Mouse (Mus musculus) embryonic fibroblast, embryonic 13.5 days (primary cell): ENCODE measurements at regions not wholly inside any gene's neighbourhood (a gene's known extent, or its start where the extent isn't known, plus 50 kb on each side); places are given as distances from the start of the nearest gene placed in this dataset.

ENCODE experiments used
- CTCF ChIP-seq: IDR thresholded peaks from 2 replicates; pipeline ENCODE4 v1.5.1; 2011; ENCODE audit warnings: mild to moderate bottlenecking, control low read depth, low read length, moderate library complexity, borderline replicate concordance; ENCODE audit not compliant: insufficient read depth
- POLR2A ChIP-seq: IDR thresholded peaks from 2 replicates; pipeline ENCODE4 v1.6.1; 2011; ENCODE audit warnings: low read depth, mild to moderate bottlenecking, control low read depth, low read length, moderate library complexity

GRCm38 (mm10) chr1:76065783-76066182 is 519.7 kb downstream of the Slc4a3 start:
- TF ChIP-seq POLR2A (no peak), CTCF (no peak)
